Mouse (Mus musculus) cerebellum, adult 9-11 months (tissue): ENCODE measurements at regions not wholly inside any gene's neighbourhood (a gene's known extent, or its start where the extent isn't known, plus 50 kb on each side); places are given as distances from the start of the nearest gene placed in this dataset.

Experiments
- DNase-seq: peaks from one replicate; pipeline ENCODE4 v3.0.0; 2022

DNA sequence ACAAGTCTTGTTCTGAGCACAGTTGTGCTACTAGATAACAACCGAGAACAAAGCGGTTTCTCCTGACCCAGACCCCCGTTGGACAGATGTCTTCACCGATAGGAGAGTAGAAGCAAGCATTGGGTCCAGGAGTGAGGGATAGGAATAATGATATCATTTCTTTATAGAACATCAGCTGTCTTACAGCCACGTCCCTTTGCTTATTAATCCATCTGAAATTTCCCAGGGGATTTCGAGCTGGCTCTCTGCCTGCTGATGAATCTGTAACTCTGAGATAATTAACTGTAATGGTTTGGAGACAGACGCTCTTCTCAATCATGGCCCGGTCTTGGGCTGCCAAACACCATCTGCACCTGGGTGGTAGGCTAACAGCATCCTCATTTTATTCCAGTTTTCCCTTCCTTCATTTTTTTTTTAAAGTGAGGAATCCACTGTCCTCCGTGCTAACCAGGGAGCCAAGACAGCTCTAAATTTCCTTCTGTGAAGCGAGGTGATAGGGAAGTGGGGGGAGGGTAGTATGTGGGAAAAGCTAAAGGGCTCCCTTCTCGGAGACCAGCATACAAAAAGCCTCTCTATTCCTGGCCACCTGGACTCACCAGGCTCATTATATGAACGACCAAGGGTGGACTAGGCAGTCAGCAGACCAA is 75.0 kb upstream of the 1700025G04Rik start:
- DNase-seq, result peak; percentile 59

- DNase-seq, result no peak
Measured at GRCm38 (mm10) chr1:152164212-152164611, 74.3 kb upstream of the 1700025G04Rik start.

DNA sequence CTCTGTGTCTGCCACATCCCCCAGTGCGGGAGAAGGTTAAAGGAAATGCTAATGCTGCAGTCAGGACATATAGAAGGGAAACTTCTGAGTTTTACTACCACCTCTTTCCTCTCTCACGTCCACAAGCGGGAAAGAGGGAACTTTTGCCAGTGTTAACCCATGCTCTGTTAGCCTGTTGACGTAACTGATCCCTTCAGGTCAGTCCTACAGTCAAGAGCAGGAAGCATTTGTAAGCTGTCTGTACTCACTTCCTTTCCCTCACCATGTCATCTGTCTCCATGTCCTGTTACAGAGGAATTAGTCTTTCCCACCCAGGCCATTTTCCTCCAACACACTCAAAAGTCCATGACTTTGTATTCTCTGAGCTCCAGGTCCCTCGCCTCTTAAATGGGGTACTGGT is 62.5 kb upstream of the 1700025G04Rik start:
- no peak for DNase-seq

DNA sequence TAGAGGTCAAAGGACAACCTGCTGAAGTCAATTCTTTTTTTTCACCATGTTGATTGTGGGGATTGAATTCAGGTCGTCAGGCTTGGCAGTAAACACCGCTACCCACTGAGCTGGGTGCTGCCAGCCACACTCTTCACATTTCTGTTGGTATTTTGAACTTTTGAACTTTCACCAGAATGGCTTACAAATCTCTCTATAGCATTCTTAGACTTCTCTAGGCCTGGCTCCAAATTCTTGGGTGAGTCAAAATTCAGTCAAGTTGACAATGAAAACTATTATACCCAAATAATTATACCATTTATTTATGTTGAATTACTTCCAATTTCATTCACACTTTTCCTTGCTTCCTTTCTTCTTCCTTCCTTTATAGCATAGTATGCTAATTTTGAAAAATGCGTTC is 58.8 kb upstream of the 1700025G04Rik start:
- no peak for DNase-seq

DNA sequence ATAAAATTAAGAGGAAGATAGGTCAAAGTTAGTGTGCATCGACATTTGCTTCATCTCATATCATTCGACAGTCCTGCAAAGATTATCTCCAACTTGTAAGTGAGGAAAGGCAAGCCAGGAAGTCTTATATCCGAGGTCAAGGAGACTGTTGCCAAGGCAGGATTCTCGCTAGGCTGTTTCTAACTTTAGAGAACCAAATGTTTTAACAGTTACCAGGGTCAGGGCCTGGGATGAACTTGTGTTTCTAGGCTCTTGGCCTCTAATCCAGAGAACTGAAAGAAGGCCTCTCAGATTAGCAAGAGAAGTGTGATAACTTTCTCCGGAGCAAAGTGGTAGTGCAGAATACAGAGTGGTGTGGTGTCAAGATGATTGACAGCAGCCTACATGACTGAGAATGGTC is 50.2 kb upstream of the 1700025G04Rik start:
- DNase-seq, result no peak
